Mouse (Mus musculus) B cell, adult 2 months (primary cell): ENCODE measurements around the gene Ptprd.
"Not testable (repeated sequence)": the region's sequence is repeated elsewhere in the genome, so short reads cannot be mapped to it uniquely, and the experiment has no call there.

Experiments
- DNase-seq, 2 experiments: peaks; one replicate each; pipeline ENCODE4 v3.0.0; 2022

The Ptprd gene

DNA sequence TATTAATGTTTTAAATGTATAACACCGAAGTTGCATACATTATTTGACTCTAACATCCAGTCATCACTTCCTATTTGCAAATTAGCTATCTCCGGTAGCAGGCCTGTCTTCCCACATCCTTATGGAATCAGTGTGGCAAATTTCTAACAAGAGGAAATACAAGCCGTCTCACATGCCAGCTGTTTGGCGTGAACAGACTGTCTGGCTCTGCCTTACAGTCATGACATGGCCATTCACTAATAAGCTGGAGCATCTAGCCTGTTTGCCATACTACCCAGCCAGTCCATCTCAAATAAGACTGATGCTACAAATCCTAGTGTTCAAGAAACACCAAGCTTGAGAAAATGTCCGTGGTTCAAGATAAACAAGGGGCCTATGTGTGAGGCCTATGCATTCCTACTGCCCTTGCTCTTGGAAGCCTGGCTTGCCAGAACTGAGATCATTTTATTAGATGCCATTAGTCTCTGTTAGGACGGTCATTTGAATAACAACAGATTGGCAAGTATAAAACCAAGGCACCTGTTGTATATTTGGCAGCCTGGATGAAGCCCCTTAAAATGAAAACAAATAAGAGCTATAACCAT is 1773.2 kb downstream of the Ptprd start:
- no peak for DNase-seq

DNA sequence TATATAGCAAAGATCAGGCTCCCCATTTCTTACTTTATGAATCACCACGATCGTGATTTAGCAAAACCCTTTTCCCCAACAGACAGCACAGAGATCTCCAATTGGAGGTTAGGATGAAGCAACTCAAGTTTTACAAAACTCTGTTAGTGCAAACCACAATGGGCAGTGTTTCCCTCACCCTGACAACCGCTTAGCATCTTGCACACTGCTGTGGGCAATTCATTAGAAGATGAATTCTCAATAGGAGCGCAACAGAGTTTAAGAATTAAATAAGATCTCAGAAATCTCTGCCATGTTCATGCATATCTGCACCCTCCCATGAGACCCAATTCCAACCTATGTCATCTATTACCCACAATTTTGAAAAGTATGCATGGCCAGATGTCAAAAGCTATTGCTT is 1773.7 kb downstream of the Ptprd start:
- no peak for DNase-seq

DNA sequence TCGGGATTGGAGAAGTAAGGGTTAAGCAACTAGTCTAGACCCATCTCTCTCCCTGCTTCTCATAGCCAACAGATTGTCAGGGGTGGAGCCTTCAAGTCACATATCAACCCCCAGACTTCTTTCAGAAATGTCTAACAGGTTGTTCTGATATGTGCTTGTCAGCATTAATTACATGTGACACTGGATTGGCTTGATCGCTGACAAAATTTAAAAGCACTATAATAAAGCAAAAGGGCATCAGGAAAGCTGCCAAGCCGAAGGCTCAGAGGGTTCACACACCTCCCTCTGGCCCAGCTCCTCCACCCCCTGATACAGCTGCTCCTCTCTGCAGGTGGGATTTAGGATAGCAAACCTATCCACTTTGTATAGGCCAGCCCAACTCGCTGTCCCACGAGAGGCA is 1775.8 kb downstream of the Ptprd start:
- DNase-seq = no peak

DNA sequence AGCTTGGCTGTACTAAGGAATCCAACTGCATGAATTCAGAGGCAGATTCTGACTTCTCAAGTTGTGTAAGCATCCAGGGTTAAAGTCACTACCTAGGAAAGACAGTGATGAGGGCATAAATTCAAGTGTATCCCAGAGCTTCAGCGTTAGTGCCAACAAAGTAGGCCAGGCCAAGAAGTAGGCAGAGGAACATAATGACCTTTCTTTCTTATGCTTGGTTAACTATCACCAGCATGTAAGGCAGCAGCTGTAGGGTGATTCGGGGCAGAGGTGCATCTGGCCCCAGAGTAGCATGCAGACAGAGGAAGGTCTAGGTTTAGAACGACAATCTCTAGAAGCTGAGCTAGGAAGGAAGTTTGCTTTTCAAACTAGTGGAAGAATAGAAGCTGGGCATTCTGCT is 1782.0 kb downstream of the Ptprd start:
- DNase-seq = no peak

DNA sequence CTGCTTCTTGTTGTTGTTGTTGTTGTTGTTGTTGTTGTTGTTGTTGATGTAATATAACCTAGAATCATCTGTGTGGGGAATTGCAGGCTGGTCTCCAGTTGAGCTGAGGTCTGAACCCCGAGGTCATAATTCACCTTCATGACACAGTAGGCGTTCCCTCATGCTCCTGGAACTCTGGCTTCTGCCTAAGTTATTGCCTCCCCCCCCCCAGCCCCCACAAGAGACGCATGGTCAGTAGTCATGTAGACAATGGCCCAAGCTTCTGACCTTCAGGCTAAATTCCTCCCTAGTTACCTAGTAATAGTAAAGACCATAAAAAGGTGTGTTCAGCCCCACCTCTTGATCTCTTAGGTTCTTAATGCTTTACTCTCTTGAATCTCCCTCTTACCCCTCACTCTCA is 1784.7 kb downstream of the Ptprd start:
- not testable (repeated sequence) for DNase-seq

- no peak for DNase-seq
These were observed 1786.6 kb downstream of the Ptprd start for GRCm38 (mm10) chr4:76425230-76425575.

GRCm38 (mm10) chr4:76424324-76425229 is 1787.2 kb downstream of the Ptprd start:
- DNase-seq = no peak

DNA sequence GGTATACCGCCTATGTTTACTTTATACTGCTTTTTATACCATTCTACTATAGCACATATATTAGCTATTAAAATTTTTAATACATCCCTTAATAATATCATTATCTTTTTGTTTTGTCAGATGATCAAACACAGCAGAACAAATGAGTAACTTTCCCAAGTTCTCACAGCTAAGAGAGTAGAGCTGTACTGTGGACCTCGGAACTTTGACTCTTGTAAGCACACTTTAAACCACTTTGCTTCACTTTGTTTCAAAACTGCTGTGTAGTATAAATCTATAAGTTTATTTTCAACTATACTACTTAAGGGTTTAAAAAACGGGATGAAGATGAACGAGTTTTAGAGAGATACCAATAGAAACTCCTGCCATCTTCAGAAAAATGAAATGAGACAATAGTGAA is 1789.6 kb downstream of the Ptprd start:
- DNase-seq = no peak

- no peak for DNase-seq
These were observed 1792.1 kb downstream of the Ptprd start for GRCm38 (mm10) chr4:76419641-76420040.

DNA sequence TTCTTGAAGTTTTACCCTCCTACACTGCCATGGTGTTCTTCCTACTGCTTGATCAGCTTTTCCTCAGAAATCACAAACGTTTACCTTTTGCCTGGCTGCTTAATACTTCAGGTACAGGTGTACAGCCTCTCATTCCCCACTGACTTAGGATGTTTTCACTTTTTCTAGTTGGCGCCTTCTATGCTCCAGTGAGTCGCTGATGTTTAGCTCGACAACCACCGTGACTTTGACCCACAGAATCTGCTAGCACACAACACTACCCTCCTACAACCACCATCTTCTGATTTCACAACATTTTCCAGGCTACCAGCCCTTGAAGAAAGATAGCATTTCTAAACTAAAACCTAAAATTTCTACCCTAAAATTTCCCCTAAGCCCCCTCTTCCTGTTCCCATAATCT is 1794.1 kb downstream of the Ptprd start:
- DNase-seq = no peak

DNA sequence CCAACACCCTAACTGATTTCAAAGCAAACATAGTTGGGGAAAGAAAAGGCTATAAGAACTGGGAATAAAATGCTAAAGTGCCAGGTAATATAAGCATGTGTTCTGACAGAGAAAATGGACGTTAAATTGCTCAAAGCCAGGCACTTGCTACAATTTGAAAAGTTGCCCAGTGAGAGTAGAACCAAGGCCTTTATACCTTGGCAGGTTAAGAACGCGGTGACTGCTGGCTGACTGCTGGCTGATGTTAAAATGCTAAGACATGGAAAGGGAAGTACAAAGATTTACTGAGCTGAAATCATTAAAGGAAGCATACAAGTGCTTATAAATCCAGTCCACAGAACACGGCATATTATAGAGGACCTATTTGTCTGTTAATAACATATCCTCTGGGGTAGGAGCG is 1796.1 kb downstream of the Ptprd start:
- DNase-seq = no peak

DNA sequence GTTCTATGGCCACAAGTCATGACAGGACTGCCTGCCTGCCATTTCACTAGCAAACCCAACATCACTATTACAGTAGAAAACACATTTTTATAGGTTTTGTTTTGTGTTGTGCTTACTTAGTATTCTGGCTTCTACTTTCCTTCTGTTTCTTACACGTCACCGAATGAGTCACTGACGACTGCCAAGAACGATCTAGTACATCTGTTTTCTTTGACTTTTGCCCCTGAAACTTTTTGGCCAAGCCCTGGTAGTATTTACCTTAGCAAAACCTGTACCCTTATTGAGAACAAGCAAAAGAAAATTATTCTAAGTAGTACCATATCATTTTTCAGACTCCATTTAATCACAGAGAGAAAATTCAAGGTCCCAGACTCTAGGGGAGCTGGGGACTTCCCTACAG is 1797.2 kb downstream of the Ptprd start:
- DNase-seq = no peak

DNA sequence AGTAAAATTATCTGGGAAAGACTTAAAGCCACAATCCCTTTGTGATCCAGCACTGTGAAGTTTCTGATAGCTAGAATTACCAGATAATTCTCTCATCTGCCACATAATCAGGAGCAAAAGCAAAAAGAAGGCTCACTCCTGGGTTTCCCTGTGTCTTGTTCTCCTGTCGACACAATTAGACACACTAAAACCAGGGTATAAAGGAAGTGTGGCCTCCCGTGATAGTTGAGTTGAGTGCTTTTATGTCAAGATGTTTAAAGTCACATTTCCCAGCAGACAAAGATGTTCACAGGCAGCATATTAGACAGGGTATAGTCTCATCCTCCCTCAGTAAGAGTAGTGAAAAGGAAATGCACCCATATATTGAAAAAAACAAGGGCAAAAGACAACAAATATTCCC is 1801.7 kb downstream of the Ptprd start:
- no peak for DNase-seq

DNA sequence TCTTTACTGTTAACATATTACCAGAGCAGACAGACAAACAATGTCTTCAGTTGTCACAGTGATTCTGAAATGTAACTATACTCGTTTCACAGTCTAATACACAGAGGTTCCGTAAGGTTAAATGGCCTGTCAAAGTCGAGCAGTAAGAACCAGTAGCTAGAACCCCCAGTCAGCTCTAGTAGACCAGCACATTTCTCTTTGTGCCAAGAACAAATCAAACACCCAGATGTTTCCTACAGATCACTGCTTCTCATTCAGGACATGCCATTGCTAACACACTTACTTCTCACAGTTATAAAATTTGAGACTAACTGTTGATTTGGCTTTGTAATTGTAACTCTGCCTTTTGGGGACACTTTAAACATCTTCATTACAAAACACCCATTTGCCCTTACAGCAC is 1802.6 kb downstream of the Ptprd start:
- no peak for DNase-seq

DNA sequence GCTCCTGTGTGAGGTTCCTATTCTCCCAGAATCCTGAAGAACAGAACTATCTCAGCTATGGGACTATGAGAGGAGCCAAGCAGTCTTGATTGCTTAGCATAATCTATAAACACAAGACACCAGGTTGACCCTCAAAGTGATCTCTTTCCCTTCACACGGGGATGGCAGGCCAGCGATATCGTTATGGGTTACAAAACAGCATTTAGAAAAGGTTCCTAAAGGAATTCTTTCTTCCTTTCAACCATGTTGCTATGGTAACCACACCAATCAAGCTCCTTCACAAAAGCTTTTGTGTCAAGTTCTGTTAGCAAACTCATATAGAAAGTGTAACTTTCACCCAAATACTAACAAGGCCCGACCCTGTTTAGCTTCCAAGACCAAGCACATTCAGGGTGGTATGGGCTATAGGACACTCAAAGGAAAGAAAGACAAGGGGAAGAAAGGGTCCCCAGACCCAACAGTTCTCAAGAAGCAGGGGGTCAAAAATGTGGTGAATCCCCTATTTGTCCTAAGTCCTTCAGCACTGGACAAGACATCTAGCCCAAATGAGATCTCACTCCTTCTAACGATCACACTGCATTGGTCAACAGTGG is 1805.8 kb downstream of the Ptprd start:
- DNase-seq = no peak

DNA sequence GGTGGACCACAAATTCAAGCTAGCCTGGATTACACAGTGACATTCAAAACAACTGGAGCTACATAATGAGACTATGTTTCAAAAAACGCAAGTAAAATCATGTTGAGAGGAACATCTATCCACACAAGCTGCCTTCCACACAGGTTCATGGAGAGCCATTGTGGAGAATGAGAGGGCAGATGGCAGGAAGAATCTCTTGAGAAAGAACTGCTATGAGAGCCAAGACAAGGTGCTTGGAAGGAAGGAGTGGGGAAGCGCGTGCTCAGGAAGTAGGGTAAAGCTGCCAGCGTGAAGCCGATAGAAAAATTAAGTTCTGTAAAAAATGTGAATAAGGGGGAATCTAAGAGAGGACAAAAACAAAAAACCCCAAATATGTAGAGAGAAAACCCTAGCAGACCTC is 1808.5 kb downstream of the Ptprd start:
- no peak for DNase-seq

- no peak for DNase-seq
These were observed 1823.9 kb downstream of the Ptprd start for GRCm38 (mm10) chr4:76387887-76388286.

- no peak for DNase-seq
These were observed 1824.6 kb downstream of the Ptprd start for GRCm38 (mm10) chr4:76386978-76387824.

DNA sequence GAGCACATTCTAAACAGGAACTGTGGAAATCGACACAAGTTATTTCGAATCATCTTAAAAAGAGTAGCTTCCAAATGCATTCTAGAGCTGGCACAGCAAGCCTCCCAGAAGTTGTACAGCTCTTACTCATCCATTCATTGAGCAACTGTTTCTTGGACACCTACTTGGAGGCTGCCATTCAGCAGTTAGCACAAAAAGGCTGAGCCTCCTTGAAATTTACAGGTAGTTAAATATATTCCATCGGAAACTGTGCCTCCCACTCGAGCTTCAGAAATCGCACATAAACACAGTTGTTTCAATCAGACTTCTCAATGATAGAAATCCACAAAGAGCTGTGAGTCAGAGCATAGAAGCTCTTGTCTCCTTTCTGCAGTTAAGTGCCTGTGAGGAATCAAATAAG is 1825.9 kb downstream of the Ptprd start:
- no peak for DNase-seq

GRCm38 (mm10) chr4:76380312-76380917 is 1831.3 kb downstream of the Ptprd start:
- DNase-seq = no peak

GRCm38 (mm10) chr4:76370041-76370880 is 1841.5 kb downstream of the Ptprd start:
- DNase-seq = no peak

- DNase-seq = no peak
These were observed 1842.7 kb downstream of the Ptprd start for GRCm38 (mm10) chr4:76369101-76369500.
